Mouse (Mus musculus): ENCODE measurements around the gene Enkd1. TPM values are rescaled to one million over a fixed set of nuclear protein-coding genes. Genes with fewer than 3 reads are reported as not detected.

Gene Enkd1
- total and polyA plus RNA-seq, 3 experiments: 22.0 to 42.6 TPM; not detected in 1

- no peak overlapping the region for H3K9ac ChIP-seq (ENCODE audit: control insufficient read depth, low read depth, low read length, poor library complexity, severe bottlenecking)
- no peak for DNase-seq (ENCODE audit: low read depth, low spot score)
- H3K9me3 ChIP-seq (replicated peaks; ENCODE audit: insufficient read depth, low read length): no peaks in the 10 kb centered on the region
- no peak for TF ChIP-seq HCFC1 (IDR thresholded peaks at IDR 0.05; ENCODE audit: low read depth, low read length)
- TF ChIP-seq TAL1 (IDR thresholded peaks at IDR 0.05; ENCODE audit: low read length): no peak
- TF ChIP-seq TCF12 (IDR thresholded peaks at IDR 0.05; ENCODE audit: low read depth, low read length): no peak
- TF ChIP-seq CHD1 (IDR thresholded peaks at IDR 0.05; ENCODE audit: low read depth, low read length): no peak
- no peak for TF ChIP-seq EP300 (IDR thresholded peaks at IDR 0.05; ENCODE audit: low read depth in 1 of 2, low read length in 2 of 2)
- TF ChIP-seq TBP (IDR thresholded peaks at IDR 0.05; ENCODE audit: low read depth, low read length): no peak
- TF ChIP-seq ELF1 (IDR thresholded peaks at IDR 0.05; ENCODE audit: low read depth, low read length): no peak
- no peak for TF ChIP-seq NELFE (IDR thresholded peaks at IDR 0.05; ENCODE audit: low read depth, low read length)
- no peak for TF ChIP-seq CTCF (IDR thresholded peaks at IDR 0.05 in 2 of 3, conservative IDR thresholded peaks at IDR 0.05 in 1 of 3; ENCODE audit: control insufficient read depth in 1 of 3, insufficient read depth in 1 of 3, low read depth in 2 of 3, low read length in 3 of 3, poor library complexity in 1 of 3, severe bottlenecking in 1 of 3)
- no peak for TF ChIP-seq UBTF (IDR thresholded peaks at IDR 0.05; ENCODE audit: borderline replicate concordance, insufficient read depth, low read depth, low read length)
- no peak for TF ChIP-seq MYB (IDR thresholded peaks at IDR 0.05; ENCODE audit: low read depth, low read length)
- peaks cover 0 to 11% of the 10 kb centered on the region in 2 experiments; a peak in 2 of 4 replicates for H3K36me3 ChIP-seq (ENCODE audit: control insufficient read depth in 1 of 2, insufficient read depth in 2 of 2, low read length in 2 of 2)
- no peaks in the 10 kb centered on the region for H3K27me3 ChIP-seq (ENCODE audit: control insufficient read depth in 1 of 2, insufficient read depth in 2 of 2, low read length in 2 of 2)
- peaks cover 5 to 13% of the 10 kb centered on the region in 2 experiments; a peak in 3 of 4 replicates for H3K4me1 ChIP-seq (ENCODE audit: control insufficient read depth in 1 of 2, insufficient read depth in 2 of 2, low read length in 2 of 2)
- peaks cover 14% of the 10 kb centered on the region for H3K79me2 ChIP-seq (ENCODE audit: control insufficient read depth, insufficient read depth, low read length, poor library complexity)
- no peak overlapping the region for H3K27ac ChIP-seq (ENCODE audit: control insufficient read depth, low read depth, low read length)
- no peak overlapping the region for H3K4me3 ChIP-seq (ENCODE audit: control insufficient read depth in 1 of 2, insufficient read depth in 1 of 2, low read depth in 2 of 2, low read length in 2 of 2)
Measured at GRCm38 (mm10) chr8:105708675-105709074, 665 bp upstream of the Enkd1 start.

GRCm38 (mm10) chr8:105706426-105706825 is 1.6 kb downstream of the Enkd1 start:
- H3K27ac ChIP-seq (ENCODE audit: control insufficient read depth, low read depth, low read length): no peak overlapping the region
- H3K9me3 ChIP-seq (replicated peaks; ENCODE audit: insufficient read depth, low read length): no peaks in the 10 kb centered on the region
- H3K4me3 ChIP-seq (ENCODE audit: control insufficient read depth in 1 of 2, insufficient read depth in 1 of 2, low read depth in 2 of 2, low read length in 2 of 2): peak overlapping the region in 1 of 2 experiments; percentile 11; a peak in 2 of 4 replicates
- H3K9ac ChIP-seq (ENCODE audit: control insufficient read depth, low read depth, low read length, poor library complexity, severe bottlenecking): peak overlapping the region; percentile 90
- peaks cover 14% of the 10 kb centered on the region for H3K79me2 ChIP-seq (ENCODE audit: control insufficient read depth, insufficient read depth, low read length, poor library complexity)
- DNase-seq (ENCODE audit: low read depth, low spot score): no peak
- TF ChIP-seq TAL1 (IDR thresholded peaks at IDR 0.05; ENCODE audit: low read length) (no peak), MXI1 (IDR thresholded peaks at IDR 0.05; ENCODE audit: low read depth, low read length) (0 out of 2 replicates have a peak, but pooled peaks have one; percentile 7), MYB (IDR thresholded peaks at IDR 0.05; ENCODE audit: low read depth, low read length) (no peak), MAFK (IDR thresholded peaks at IDR 0.05; ENCODE audit: borderline replicate concordance, low read depth, low read length) (no peak), ZMIZ1 (IDR thresholded peaks at IDR 0.05; ENCODE audit: low read depth, low read length) (no peak), ETS1 (IDR thresholded peaks at IDR 0.05; ENCODE audit: low read depth, low read length) (no peak)
- H3K4me1 ChIP-seq (ENCODE audit: control insufficient read depth in 1 of 2, insufficient read depth in 2 of 2, low read length in 2 of 2): peaks cover 5 to 13% of the 10 kb centered on the region in 2 experiments; a peak in 3 of 4 replicates
- peaks cover 0 to 11% of the 10 kb centered on the region in 2 experiments; a peak in 2 of 4 replicates for H3K36me3 ChIP-seq (ENCODE audit: control insufficient read depth in 1 of 2, insufficient read depth in 2 of 2, low read length in 2 of 2)
- H3K27me3 ChIP-seq (ENCODE audit: control insufficient read depth in 1 of 2, insufficient read depth in 2 of 2, low read length in 2 of 2): no peaks in the 10 kb centered on the region

Data from MEL (cell line).